Mouse (Mus musculus): Measurements from ENCODE around the gene Slco1a1. TPM values are rescaled to one million over a fixed set of nuclear protein-coding genes. Genes with fewer than 3 reads are reported as not detected.
"Not testable (repeated sequence)": the region's sequence is repeated elsewhere in the genome, so short reads cannot be mapped to it uniquely, and the experiment has no call there.

Slco1a1 gene
- not detected for total RNA-seq (2021)

DNA sequence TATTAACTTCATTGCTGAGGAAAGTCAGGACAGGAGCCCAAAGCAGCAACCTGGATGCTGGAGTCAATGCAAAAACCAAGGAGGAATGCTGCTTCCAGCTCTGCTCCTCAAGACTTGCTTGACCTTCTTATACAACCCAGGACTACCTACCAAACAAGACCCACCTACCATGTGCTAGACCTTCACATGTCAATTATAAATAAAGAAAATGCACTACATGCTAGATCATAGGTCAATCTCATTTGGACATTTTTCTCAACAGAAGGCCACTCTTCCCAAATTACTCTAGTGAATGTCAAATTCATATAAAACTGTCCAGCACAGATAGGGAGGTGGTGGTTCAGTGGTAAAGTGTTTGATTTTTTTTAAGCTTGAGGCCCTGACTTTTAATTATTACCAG lies at the start of gene Slco1a1:
TSS of gene Slco1a1 (minus strand) at position 101 of the 400 bp plus-strand sequence.
- no peak for DNase-seq
- intact Hi-C loops (cut with DNase I): no loop called here

DNA sequence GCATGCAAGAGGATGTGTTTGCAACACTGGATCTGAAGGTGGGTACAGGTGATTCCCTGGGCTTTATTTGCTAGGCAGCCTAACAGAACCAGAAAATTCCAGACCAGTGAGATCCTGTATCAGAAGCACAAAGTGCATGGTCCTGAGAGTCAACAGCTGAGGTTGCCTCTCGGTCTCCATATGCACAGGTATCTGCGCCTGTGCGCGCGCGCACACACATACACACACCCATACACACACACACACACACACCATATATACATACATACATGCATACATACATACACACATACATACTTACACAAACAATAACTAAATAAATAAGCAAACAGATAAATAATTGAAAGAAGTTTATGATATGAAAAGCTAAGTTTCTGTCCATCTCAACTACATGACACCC lies 40.0 kb upstream of the Slco1a1 start:
- intact Hi-C loops (cut with DNase I): no loop called here

DNA sequence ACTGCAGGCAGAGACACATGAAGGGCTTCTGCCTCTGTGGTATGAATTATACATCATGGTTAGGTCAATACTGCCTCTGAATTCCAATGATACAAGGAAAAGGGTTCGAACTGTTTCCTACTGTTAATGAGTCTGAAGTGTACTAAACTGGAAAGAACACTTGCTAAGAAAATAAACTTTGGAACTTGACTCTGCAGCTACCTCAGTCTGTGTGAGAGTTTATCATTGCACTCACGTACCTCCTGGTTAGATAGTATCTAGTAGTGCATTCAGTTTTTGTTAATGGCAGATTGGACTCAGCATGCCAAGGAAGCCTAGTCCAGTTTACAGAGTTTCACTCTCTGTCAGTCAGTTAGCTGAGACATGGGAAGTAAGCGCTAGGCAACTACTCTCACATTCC lies 37.9 kb upstream of the Slco1a1 start:
- DNase-seq: no peak
- intact Hi-C loops (cut with DNase I): no loop called here

More for the DNA sequence above, 40.0 kb upstream of the Slco1a1 start:
- no peak for DNase-seq

DNA sequence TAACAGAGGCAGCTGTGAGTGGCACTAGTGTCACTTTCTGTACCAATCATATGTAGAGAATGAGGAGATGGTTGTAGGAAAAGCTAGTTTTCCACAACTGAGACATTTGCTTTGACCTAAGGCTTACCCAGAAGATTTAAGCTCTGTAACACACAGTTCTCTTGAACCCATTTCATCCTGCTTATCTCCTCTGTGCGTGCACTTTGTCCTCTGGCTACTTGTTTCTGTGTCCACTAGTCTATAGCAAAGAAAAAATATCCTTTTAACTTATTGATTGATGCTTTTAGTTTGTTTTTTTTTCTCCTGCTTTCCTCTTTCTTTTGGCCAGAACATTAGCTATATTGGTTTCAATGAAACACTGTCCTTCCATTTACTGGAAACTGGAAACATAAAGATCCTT lies 15.7 kb upstream of the Slco1a1 start:
- no peak for DNase-seq
- intact Hi-C loops (cut with DNase I): no loop called here

DNA sequence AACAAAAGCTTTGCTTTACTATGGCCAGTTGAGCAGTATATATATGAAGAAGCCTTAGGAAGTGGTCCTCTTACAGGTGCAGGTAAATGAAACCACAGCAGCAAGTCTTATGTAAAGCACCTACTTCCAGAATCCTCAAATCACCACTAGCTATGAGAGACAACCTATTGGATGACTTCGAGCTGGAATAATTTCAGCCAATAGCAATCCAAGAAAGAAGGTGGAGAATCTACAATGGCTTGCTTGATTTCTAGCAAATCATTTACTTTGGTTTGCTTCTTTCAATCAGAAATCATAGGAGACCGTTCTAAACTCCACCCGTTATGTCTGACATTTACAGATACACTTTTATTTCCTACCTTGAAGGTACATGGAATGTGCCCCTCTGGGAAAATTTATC lies 15.1 kb upstream of the Slco1a1 start:
- intact Hi-C loops (cut with DNase I): no loop called here
- no peak for DNase-seq

DNA sequence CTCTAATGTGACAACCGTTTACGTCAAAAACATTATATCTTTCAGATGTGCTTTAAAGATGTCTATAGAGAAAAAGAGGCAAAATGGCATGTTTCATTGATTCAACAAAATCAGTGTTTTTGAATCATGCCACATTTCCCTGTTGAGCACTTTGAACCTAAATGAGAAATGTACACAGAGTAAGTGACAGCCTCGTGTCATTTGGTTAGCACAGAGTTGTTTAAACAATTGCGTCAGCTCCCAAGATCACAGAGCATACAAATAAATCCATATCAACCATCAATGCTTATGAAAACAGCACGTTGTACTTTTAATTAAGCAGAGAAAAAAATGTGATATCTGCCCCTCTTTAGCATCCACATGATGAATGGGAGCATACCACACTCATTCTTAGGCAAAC lies 13.7 kb upstream of the Slco1a1 start:
- intact Hi-C loops (cut with DNase I): no loop called here
- no peak for DNase-seq

DNA sequence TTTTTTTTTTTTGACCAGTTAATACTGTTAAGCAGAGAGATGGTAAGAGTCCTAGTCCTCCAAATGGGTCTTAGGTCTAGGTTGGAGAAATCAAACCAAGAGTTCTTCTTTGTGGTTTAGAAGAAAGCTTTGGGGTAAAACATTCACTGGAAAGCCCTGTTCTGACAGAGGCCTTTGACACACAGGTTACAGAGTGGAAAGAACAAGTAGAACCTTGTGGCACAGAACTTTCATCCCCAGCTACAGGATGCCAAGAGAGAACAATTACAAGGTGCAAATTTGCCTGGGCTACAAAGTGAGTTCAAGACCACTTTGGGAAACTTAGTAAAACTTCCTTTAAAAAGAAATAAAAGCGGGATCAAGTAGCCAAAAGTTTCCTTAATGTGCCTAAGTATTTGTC lies 6.3 kb downstream of the Slco1a1 start:
- no peak for DNase-seq
- intact Hi-C loops (cut with DNase I): no loop called here

DNA sequence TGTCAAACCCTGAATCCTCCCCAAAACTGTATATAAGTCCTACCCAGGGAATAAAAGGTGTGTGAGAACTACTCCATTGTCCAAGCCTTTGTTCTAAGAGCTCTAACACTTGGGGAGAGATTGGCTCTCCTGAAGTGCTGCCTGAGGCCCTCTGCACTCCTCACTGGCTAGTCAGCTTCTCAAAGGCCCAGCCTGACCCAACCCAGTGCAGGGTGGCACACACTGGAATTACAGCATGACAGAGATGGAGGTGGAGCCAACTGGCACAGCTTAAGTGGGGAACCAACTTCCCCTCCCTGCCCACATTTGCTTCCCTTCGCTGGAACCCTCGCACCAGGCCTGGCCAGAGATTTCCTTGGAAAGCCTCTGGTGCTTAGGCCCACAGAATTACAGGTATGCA lies 48.6 kb downstream of the Slco1a1 start:
- intact Hi-C loops (cut with DNase I): no loop called here
- DNase-seq: no peak

DNA sequence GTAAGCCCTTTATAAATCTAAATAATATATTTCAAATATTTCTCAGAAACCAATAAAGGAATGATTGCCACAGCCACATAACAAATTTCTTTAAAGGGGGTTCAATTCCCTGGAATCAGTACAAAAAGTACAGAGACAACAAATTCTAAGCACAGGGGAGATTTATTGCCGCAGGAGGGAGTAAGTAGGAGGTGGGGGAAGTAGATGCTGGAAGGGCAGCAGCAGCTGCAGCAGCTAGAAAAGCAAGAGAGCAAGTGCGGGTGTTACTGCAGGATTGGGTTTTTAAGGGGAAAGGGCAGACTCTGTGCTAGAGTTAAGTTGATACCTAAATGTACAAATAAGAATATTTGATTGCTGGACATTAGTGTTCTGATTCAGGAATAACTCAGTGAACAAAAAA lies 57.0 kb downstream of the Slco1a1 start:
- no peak for DNase-seq
- intact Hi-C loops (cut with DNase I): no loop called here

DNA sequence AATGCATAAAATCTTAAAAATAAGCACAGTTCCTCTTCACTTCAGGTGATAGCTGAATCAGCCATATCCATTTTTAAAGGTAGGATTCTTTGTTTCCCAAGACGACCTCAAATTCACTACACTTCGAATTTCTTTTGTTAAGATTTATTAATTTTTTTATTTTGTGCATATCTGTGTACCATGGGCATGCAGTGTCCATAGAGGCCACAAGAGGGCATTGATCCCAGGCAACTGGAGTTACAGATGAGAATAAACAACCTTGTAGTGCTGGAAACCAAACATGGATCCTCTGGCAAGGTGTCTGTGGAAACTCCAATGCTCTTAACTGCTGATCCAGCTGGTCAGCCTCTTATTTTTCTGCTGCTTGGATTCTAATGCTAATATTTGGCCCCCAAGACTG lies 58.5 kb downstream of the Slco1a1 start:
- intact Hi-C loops (cut with DNase I): no loop called here
- DNase-seq: no peak

DNA sequence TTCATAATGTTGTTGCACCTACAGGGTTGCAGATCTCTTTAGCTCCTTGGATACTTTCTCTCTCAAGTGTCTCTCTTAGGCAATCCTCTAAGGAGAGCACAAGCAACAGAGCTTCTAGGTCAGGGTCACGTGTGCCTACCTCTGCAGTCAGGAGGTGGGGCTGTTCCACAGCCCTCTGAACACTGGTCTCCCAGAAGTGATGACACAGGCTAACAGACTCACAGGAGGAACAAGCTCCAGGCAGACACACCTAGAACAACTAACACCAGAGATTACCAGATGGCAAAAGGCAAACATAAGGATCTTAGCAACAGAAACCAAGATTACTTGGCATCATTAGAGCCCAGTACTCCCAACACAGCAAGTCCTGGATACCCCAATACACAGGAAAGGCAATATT lies 64.2 kb downstream of the Slco1a1 start:
- intact Hi-C loops (cut with DNase I): no loop called here
- DNase-seq: no peak

DNA sequence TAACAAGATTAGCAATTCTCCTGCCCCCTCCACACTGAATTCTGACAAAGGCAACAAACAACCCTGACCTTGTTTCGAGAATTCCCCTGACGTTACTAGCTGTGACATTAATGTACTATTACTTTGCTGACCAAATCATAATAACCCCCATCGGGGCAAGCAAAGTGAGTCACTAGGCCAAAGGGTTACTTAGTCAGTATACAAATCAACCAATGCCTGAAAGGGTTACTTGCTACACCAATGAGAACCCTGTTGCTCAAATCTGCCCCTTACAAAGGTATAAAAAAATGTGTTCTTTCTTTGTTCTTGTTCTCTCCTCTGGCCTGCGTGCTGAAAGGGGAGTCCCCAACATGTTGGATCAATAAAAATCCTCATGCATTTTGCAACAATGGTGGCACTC lies 71.0 kb downstream of the Slco1a1 start:
- DNase-seq; intact Hi-C loops (cut with DNase I): not testable (repeated sequence)

DNA sequence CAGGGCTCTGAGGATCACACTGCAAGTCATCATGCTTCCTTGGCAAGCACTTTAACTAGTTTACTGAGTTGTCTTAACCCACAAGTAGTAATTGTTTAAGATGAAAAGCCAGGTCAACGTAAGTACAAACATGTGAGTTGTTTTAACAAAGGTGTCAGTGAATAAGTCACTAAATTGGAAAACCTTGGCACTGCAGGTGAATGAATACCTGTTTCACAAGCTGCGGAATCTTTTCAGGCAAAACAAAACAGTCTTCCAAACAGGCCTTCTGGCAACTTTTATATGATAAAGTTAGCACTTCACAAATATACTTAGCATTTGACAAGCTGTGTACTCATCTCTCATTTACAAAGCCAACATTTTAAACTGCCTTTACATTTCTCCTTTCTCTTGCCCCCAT lies 75.1 kb downstream of the Slco1a1 start:
- intact Hi-C loops (cut with DNase I): no loop called here
- DNase-seq: no peak

DNA sequence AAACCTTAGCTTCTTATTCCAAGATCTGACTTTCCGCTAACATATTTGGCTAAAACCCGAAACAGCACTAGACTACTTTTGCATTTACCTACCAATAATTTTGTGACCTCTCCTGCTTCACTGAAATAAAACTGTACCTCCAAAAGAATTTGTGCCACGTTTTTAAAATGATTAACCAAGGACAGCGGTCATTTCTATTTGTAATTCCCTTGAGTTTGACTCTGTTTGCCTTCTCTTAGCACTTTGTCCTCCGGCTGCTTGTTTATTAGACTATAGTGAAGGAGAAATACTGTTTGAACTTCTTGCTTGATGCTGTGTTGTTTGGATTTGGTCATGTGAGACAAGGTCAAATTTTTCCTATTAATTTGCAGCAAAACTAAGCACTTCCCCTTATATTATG lies 78.0 kb downstream of the Slco1a1 start:
- intact Hi-C loops (cut with DNase I): no loop called here
- DNase-seq: no peak

DNA sequence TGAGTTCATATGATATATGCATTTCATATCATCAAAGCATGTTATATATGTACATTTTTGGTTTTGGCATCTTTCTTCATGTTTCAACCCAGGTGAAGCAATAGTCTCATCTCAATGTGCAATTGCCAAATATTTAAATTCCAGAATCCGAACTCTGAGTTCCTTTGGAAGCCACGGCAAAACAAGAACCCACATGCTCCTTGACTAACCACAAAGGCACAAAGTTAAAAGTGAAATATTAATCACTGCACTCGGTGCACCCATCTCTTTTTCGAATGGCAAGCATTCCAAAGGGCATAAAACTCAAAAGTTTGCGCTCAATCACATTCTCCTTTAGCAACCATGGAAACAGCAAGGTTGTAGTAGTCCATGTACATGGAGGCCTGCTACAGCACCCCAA lies 80.7 kb downstream of the Slco1a1 start:
- intact Hi-C loops (cut with DNase I): no loop called here
- DNase-seq: no peak

DNA sequence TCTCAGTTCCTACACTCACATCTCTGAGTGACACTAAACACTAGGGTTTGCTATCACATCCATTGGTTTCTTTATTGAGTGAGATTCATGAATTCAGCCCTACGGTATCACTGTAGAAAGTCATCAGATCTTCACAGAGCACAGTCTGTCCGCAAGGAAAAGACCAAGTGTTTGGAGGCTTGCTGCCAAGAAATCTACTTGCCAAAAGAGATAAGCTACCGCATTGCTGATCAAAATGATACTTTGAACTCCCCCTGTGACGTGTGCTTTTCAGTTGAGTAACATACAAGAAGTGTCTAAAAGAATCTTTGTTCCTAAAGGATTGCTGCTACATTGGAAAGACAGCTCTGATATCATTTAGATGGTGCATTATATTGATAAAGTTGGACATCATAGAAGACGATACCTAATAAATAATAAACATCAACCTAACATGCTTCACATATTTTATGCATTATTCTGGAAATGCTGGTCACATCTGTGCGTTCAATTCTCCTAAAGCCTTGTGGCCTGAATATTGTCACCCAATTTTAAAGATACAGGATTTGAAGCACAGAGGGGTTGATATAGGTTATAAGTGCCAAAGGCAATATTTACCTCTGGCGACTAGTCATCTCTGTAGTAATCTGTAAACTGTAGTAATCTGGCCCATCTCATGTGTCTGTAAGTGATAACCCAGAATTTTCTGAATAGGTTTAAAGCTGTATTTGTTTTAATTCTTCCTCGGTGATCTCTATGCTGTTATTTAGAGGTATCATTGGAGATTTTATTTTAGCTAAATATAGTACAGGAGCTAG lies 88.8 kb downstream of the Slco1a1 start:
- no peak for DNase-seq
- intact Hi-C loops (cut with DNase I): no loop called here

Other genes starting within 250 kb of the Slco1a1 start
- gene Gm5724, start 173.2 kb downstream of the Slco1a1 start, total RNA-seq (2021): not detected
- gene Slco1a4, start 90.8 kb downstream of the Slco1a1 start, total RNA-seq (2021): 1 to 10 TPM; 1.0 to 1.1 TPM
- gene Gm6614, start 64.5 kb upstream of the Slco1a1 start, total RNA-seq (2021): not detected

Measured in heart, postnatal 36 days (tissue).